ENCODE assay signal across 8 mouse cellular contexts in the genomic region with DNA sequence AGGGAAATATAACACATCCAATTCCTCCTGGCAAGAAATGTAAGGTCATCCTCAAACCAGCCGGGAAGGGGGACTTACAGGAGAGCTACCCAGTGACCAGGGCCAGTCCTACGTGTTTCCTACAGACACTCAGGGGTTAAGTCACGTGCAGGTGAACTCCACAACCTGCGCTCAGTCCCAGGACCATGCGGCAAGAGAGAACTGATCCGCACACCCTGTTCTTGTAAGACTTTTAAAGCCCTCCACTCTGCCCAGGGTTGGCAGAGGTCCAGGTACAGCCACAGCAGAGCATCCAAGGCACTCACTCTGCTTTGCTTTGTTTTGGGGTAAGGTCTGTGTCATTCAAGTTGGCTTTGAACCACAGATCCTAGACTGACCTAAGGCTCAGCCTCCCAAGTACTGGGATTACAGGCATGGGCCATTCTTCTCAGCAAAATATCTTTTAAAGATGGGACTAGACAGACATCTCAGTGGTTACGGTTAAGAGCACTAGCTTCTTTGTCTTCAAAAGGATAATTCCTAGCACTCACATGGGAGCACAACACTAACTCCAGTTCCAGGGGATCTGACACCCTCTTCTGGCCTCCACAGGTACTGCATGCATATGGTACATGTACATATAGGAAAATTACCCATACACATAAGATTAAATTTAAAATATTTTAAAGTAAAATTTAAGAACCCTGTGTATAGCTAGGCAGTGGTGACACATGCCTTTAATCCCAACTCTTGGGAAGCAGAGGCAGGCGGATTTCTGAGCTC. TPM values are rescaled to one million over a fixed set of nuclear protein-coding genes. Genes with fewer than 3 reads are reported as not detected.
DNase-seq lines count a peak whose midpoint lies in the region; ATAC-seq lines count a peak whose summit lies in the region.

No protein-coding gene starts in this region.

- 87% methylated on average over 8 of the region's 8 CpGs for WGBS in embryonic facial prominence, embryonic 11.5 days
- WGBS in hindbrain, embryonic 13.5 days = 88% methylated on average over 8 of the region's 8 CpGs

- H3K27me3 ChIP-seq in embryonic facial prominence, embryonic 11.5 days (ENCODE audit: control insufficient read depth, insufficient read depth, low read length) = no peaks in the 10 kb centered on the region
- H3K27me3 ChIP-seq in hindbrain, embryonic 13.5 days = no peaks in the 10 kb centered on the region

- H3K9me3 ChIP-seq in embryonic facial prominence, embryonic 11.5 days (replicated peaks; ENCODE audit: control insufficient read depth, low read length) = no peaks in the 10 kb centered on the region
- no peaks in the 10 kb centered on the region for H3K9me3 ChIP-seq in hindbrain, embryonic 13.5 days

- ATAC-seq in embryonic facial prominence, embryonic 11.5 days (replicated peaks; ENCODE audit: insufficient number of reproducible peaks, low FRiP score, low TSS enrichment, low read depth) = no peak
- no peak for ATAC-seq in hindbrain, embryonic 13.5 days (ENCODE audit: low FRiP score)

- no peaks in the 10 kb centered on the region for H3K36me3 ChIP-seq in embryonic facial prominence, embryonic 11.5 days (replicated peaks; ENCODE audit: control insufficient read depth, insufficient read depth, low read depth, low read length)
- no peaks in the 10 kb centered on the region for H3K36me3 ChIP-seq in hindbrain, embryonic 13.5 days

- H3K4me3 ChIP-seq in embryonic facial prominence, embryonic 11.5 days (ENCODE audit: low read depth, low read length) = no peak overlapping the region
- no peak overlapping the region for H3K4me3 ChIP-seq in hindbrain, embryonic 13.5 days

- no peak overlapping the region for H3K27ac ChIP-seq in embryonic facial prominence, embryonic 11.5 days (replicated peaks; ENCODE audit: low read depth, low read length)
- H3K27ac ChIP-seq in hindbrain, embryonic 13.5 days = no peak overlapping the region

- peak; percentile 30 for DNase-seq in heart, postnatal 4 days
- DNase-seq in heart, adult 8-10 months (ENCODE audit: low spot score) = no peak
- DNase-seq in testis, postnatal 10 days (ENCODE audit: low spot score) = peak; percentile 46
- no peak for DNase-seq in testis, postnatal 14 days (ENCODE audit: low spot score)
- DNase-seq in embryonic facial prominence, embryonic 11.5 days (ENCODE audit: low spot score) = peak; percentile 23
- peak; percentile 33 for DNase-seq in thymus, postnatal 25 days
- no peak for DNase-seq in gastrocnemius, postnatal 10 days

- H3K9ac ChIP-seq in embryonic facial prominence, embryonic 11.5 days (replicated peaks; ENCODE audit: low read length) = no peak overlapping the region
- no peak overlapping the region for H3K9ac ChIP-seq in hindbrain, embryonic 13.5 days

- H3K4me2 ChIP-seq in embryonic facial prominence, embryonic 11.5 days (ENCODE audit: low read depth, low read length) = no peak overlapping the region
- H3K4me2 ChIP-seq in hindbrain, embryonic 13.5 days = no peak overlapping the region

- H3K4me1 ChIP-seq in embryonic facial prominence, embryonic 11.5 days (ENCODE audit: control insufficient read depth, insufficient read depth, low read length) = no peaks in the 10 kb centered on the region
- peaks cover 26% of the 10 kb centered on the region for H3K4me1 ChIP-seq in hindbrain, embryonic 13.5 days (replicated peaks)

RNA-seq across cellular contexts. Expression of a gene that starts 8.9 kb away (rescaled TPM):
- total RNA-seq in heart, postnatal 4 days (2021) = 10 to 100 TPM; 20.3 to 22.8 TPM
- total RNA-seq in heart, adult 8-10 months (2022) = 10 to 100 TPM; 14.5 to 19.5 (median 16.1) TPM
- polyA plus RNA-seq in embryonic facial prominence, embryonic 11.5 days (2014; fragmentation: Nextera tagmentation; extraction: Ambion mirVana) = 7.7 and 12.0 TPM in 2 replicates
- 10 to 100 TPM in 1 of 2 experiments, 1 to 10 TPM in 1; 7.9 to 13.7 TPM for total RNA-seq in gastrocnemius, postnatal 10 days (2021)
- 25.5 and 25.9 TPM in 2 replicates for polyA plus RNA-seq in hindbrain, embryonic 13.5 days (2015; fragmentation: Nextera tagmentation; extraction: Ambion mirVana)

Comparison
In these comparisons a context has a peak if more than half of its experiments do, and no peak if none do; other contexts are left out.
1. DNase-seq: peak in heart, postnatal 4 days (single experiment), testis, postnatal 10 days (single experiment), embryonic facial prominence, embryonic 11.5 days (single experiment) and thymus, postnatal 25 days (single experiment); none in heart, adult 8-10 months (single experiment), testis, postnatal 14 days (single experiment) and gastrocnemius, postnatal 10 days (single experiment).